Mouse (Mus musculus): ENCODE measurements around the gene Cyp2c40. TPM values are rescaled to one million over a fixed set of nuclear protein-coding genes. Genes with fewer than 3 reads are reported as not detected.

Cyp2c40 gene
- polyA plus RNA-seq (2014; fragmentation: Illumina TruSeq; extraction: RNeasy Lipid Tissue Mini Kit (QIAGEN cat#74804); ENCODE audit: low read depth, low replicate concordance): 2,458 TPM

GRCm38 (mm10) chr19:39812714-39813113 is at the start of gene Cyp2c40:
Gene Cyp2c40, minus strand, starts transcription at chr19:39812814.

GRCm38 (mm10) chr19:39740920-39741319 is 71.7 kb downstream of the Cyp2c40 start, which contains the start of gene Cyp2c68:
Gene Cyp2c68, minus strand, starts transcription at chr19:39741054.

Other genes with a start within 250 kb of the Cyp2c40 start
- 548 TPM for gene Cyp2c67, start 163.8 kb downstream of the Cyp2c40 start, polyA plus RNA-seq (2014; fragmentation: Illumina TruSeq; extraction: RNeasy Lipid Tissue Mini Kit (QIAGEN cat#74804); ENCODE audit: low read depth, low replicate concordance)
- 1,677 TPM for gene Cyp2c68, start 71.8 kb downstream of the Cyp2c40 start, polyA plus RNA-seq (2014; fragmentation: Illumina TruSeq; extraction: RNeasy Lipid Tissue Mini Kit (QIAGEN cat#74804); ENCODE audit: low read depth, low replicate concordance)
- 1,828 TPM for gene Cyp2c69, start 74.0 kb upstream of the Cyp2c40 start, polyA plus RNA-seq (2014; fragmentation: Illumina TruSeq; extraction: RNeasy Lipid Tissue Mini Kit (QIAGEN cat#74804); ENCODE audit: low read depth, low replicate concordance)
- 2,422 TPM for gene Cyp2c37, start 179.6 kb upstream of the Cyp2c40 start, polyA plus RNA-seq (2014; fragmentation: Illumina TruSeq; extraction: RNeasy Lipid Tissue Mini Kit (QIAGEN cat#74804); ENCODE audit: low read depth, low replicate concordance)

Data from liver, adult 10 weeks (tissue).